Mouse (Mus musculus) small intestine, adult 2 months (tissue): ENCODE measurements around the gene Fhod1.

ENCODE experiments used
- CTCF ChIP-seq: fragments of 200-500 bp; IDR thresholded peaks from 2 replicates; pipeline ENCODE4 v1.5.1; 2012; ENCODE audit warnings: low read depth, mild to moderate bottlenecking, control low read depth, inconsistent platforms, low read length, moderate library complexity, mixed read lengths; ENCODE audit not compliant: insufficient replicate concordance, insufficient read length; ENCODE audit errors: extremely low read depth
- POLR2A ChIP-seq: fragments of 200-500 bp; IDR thresholded peaks from 2 replicates; pipeline ENCODE4 v1.6.1; 2012; ENCODE audit warnings: low read depth, mild to moderate bottlenecking, control low read depth, inconsistent platforms, low read length, moderate library complexity

GRCm38 (mm10) chr8:105323183-105323582, 24.6 kb downstream of the Fhod1 start:
- no peak for TF ChIP-seq CTCF
- no peak for TF ChIP-seq POLR2A
